Mouse (Mus musculus) stomach, embryonic 15.5 days (tissue): ENCODE results near the gene Mbnl1. TPM values are rescaled to one million over a fixed set of nuclear protein-coding genes. Genes with fewer than 3 reads are reported as not detected.

Experiments used
- ATAC-seq: fragments of 200-750 bp; cut with Nextera tagmentation; 2 replicates; pipeline ENCODE4 v1.8.0; 2017; ENCODE audit warnings: low read depth, moderate number of reproducible peaks, moderate TSS enrichment; ENCODE audit not compliant: insufficient read depth, low FRiP score
- H3K27ac ChIP-seq: fragments of 300-500 bp; sonication (generic); 2 replicates; pipeline ENCODE4 v1.5.1; 2015; ENCODE audit warnings: mild to moderate bottlenecking, inconsistent platforms
- H3K27me3 ChIP-seq: fragments of 300-500 bp; sonication (generic); replicated peaks from 2 replicates; pipeline ENCODE4 v1.6.1; 2015; ENCODE audit warnings: inconsistent platforms
- H3K36me3 ChIP-seq: fragments of 300-500 bp; sonication (generic); 2 replicates; pipeline ENCODE4 v1.6.1; 2015; ENCODE audit warnings: inconsistent platforms
- H3K4me1 ChIP-seq: fragments of 300-500 bp; sonication (generic); 2 replicates; pipeline ENCODE4 v1.6.1; 2015; ENCODE audit warnings: inconsistent platforms
- H3K4me2 ChIP-seq: fragments of 300-500 bp; sonication (generic); 2 replicates; pipeline ENCODE4 v1.6.1; 2015; ENCODE audit warnings: mild to moderate bottlenecking, inconsistent platforms
- H3K4me3 ChIP-seq: fragments of 300-500 bp; sonication (generic); replicated peaks from 2 replicates; pipeline ENCODE4 v1.5.1; 2015; ENCODE audit warnings: inconsistent platforms
- H3K9ac ChIP-seq: fragments of 300-500 bp; sonication (generic); 2 replicates; pipeline ENCODE4 v1.6.1; 2015; ENCODE audit warnings: inconsistent platforms
- H3K9me3 ChIP-seq: fragments of 300-500 bp; sonication (generic); 2 replicates; pipeline ENCODE4 v1.6.1; 2016; ENCODE audit warnings: inconsistent platforms
- WGBS: fragments of 180-500 bp; shearing (Covaris S2); methylation state at CpG from one replicate; pipeline ENCODE4 v1.1.7; 2015; 5-methylcytosine and 5-hydroxymethylcytosine counted together
- polyA plus RNA-seq: library from polyadenylated mRNA; unstranded; fragments of >200 nt; fragmentation: Nextera tagmentation; extraction: Ambion mirVana; gene quantifications from 2 replicates; pipeline ENCODE4 v1.2.1, GENCODE M21; 2015

Gene Mbnl1
- polyA plus RNA-seq, 1 experiment from 2014 or later: 107 TPM

GRCm38 (mm10) chr3:60507496-60507895 lies 34.9 kb downstream of the Mbnl1 start:
- no peak overlapping the region for H3K9ac ChIP-seq
- WGBS: 90% methylated on average over 3 of the region's 3 CpGs
- no peak overlapping the region for H3K4me3 ChIP-seq
- H3K9me3 ChIP-seq: no peaks in the 10 kb centered on the region
- H3K4me2 ChIP-seq: no peak overlapping the region
- ATAC-seq: no peak
- no peaks in the 10 kb centered on the region for H3K27me3 ChIP-seq
- no peak overlapping the region for H3K27ac ChIP-seq
- peaks cover 5% of the 10 kb centered on the region; the same call in 1 of the 2 replicates for H3K4me1 ChIP-seq
- no peaks in the 10 kb centered on the region for H3K36me3 ChIP-seq

GRCm38 (mm10) chr3:60507979-60508378 lies 35.3 kb downstream of the Mbnl1 start:
- H3K4me3 ChIP-seq: no peak overlapping the region
- no peaks in the 10 kb centered on the region for H3K27me3 ChIP-seq
- H3K4me2 ChIP-seq: no peak overlapping the region
- H3K27ac ChIP-seq: no peak overlapping the region
- H3K9me3 ChIP-seq: no peaks in the 10 kb centered on the region
- peaks cover 5% of the 10 kb centered on the region; the same call in 1 of the 2 replicates for H3K4me1 ChIP-seq
- no peak for ATAC-seq
- H3K36me3 ChIP-seq: no peaks in the 10 kb centered on the region
- no peak overlapping the region for H3K9ac ChIP-seq
- WGBS: 96% methylated on average over 2 of the region's 2 CpGs

DNA sequence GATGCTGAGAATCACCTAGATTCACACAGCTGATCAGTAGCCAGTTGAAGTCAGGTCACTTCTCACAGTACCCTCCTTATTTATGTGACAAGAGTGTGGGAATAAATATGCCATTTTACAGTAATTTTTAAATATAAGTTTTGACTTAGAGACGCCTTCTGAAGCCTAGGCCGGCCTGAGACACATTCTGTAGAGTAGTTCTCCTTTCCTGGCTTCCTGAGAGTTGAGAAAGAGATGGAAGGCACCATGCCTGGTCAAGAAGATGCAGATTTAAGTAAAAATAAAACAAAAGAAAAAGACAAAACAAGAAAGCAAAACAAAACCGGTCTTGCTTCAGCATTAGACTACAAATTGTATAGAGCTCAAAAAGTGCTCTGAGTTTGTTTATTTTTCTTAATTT lies 38.6 kb downstream of the Mbnl1 start:
- Histone ChIP-seq H3K4me1 (peaks cover 5% of the 10 kb centered on the region; the same call in 1 of the 2 replicates), H3K27me3 (no peaks in the 10 kb centered on the region), H3K27ac (no peak overlapping the region), H3K4me2 (no peak overlapping the region), H3K36me3 (no peaks in the 10 kb centered on the region), H3K9ac (no peak overlapping the region), H3K9me3 (no peaks in the 10 kb centered on the region), H3K4me3 (no peak overlapping the region)
- 88% methylated on average over 3 of the region's 3 CpGs for WGBS
- ATAC-seq: no peak

GRCm38 (mm10) chr3:60513337-60513736 lies 40.7 kb downstream of the Mbnl1 start:
- WGBS: 47% methylated on average over 7 of the region's 7 CpGs
- Histone ChIP-seq H3K4me1 (peaks cover 8% of the 10 kb centered on the region), H3K27me3 (no peaks in the 10 kb centered on the region), H3K9me3 (no peaks in the 10 kb centered on the region), H3K4me2 (no peak overlapping the region), H3K36me3 (no peaks in the 10 kb centered on the region), H3K9ac (no peak overlapping the region), H3K4me3 (no peak overlapping the region), H3K27ac (no peak overlapping the region)
- no peak for ATAC-seq

DNA sequence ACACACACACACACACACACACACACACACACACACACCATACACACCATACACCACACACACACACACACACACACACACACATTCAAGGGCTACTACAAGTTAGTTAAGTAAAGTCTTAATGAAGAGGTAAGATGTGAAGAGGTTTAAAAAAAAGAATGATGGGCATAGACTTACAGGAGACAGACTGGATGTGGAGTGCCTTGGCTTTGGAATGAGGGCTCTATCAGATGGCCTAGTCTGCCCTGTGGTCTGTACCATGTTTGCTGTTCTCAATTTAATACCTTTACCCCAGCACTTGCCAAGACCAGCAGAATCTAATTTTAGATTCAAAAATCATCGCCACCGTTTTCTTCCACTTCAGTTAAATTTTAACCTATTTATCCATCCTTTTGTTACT lies 41.1 kb downstream of the Mbnl1 start:
- WGBS: 57% methylated on average over 2 of the region's 2 CpGs
- peaks cover 8% of the 10 kb centered on the region for H3K4me1 ChIP-seq
- H3K9me3 ChIP-seq: no peaks in the 10 kb centered on the region
- H3K27ac ChIP-seq: no peak overlapping the region
- no peak overlapping the region for H3K4me2 ChIP-seq
- H3K36me3 ChIP-seq: no peaks in the 10 kb centered on the region
- H3K4me3 ChIP-seq: no peak overlapping the region
- no peaks in the 10 kb centered on the region for H3K27me3 ChIP-seq
- H3K9ac ChIP-seq: no peak overlapping the region
- ATAC-seq: no peak

DNA sequence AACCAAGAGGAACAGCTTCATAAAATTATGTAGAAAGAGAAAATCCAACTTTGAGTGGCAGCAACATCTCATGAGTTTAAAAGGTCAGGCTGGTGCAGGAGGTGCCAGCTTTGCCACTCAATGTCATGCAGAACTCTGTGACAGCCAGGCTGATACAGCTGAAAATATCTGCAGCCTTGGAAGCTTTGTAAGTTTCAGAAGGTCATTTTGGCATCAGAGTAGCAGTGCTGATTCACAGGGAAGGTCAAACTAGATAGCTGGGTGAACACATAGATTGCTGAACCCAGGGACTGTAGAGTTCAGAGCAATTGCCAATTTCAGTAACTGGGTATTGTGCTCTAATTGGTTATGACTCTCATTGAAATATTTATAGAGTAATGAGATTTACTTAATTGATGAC lies 42.8 kb downstream of the Mbnl1 start:
- H3K4me3 ChIP-seq: no peak overlapping the region
- H3K27ac ChIP-seq: no peak overlapping the region
- no peak overlapping the region for H3K4me2 ChIP-seq
- H3K9me3 ChIP-seq: no peaks in the 10 kb centered on the region
- no peak overlapping the region for H3K9ac ChIP-seq
- ATAC-seq: no peak
- H3K27me3 ChIP-seq: no peaks in the 10 kb centered on the region
- no peaks in the 10 kb centered on the region for H3K36me3 ChIP-seq
- H3K4me1 ChIP-seq: peaks cover 8% of the 10 kb centered on the region

DNA sequence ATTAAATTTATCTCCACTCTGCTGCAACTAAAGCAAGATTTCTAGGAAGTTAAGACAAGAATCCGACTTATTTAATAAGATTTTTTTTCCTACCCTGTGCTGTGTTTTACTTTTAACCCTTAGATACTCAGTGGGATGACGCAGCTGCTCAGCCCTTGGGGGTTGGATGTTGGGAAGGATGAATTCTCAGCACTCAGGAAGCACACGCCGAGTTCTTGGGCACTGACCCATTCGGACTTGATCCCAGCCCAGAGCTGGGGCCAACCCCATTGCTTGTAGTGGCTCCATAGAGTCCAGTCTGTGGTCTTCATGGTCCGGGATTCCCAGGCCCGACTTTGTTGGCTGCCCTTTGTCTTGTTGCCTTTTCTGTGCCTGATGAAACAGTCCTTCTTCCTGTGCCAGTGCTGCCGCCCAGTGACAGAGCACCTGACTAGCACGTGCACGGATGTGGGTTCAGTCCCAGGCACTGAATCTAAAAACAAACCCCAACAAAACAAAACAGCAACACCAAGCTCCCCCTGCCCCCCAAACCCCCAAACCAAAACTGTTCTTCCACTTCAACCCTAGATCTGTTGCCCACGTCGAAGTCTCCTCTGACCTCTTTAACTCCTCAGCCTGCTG lies 43.5 kb downstream of the Mbnl1 start:
- H3K4me1 ChIP-seq: peaks cover 8% of the 10 kb centered on the region
- no peaks in the 10 kb centered on the region for H3K9me3 ChIP-seq
- peak; percentile 22; the same call in 1 of the 2 replicates for ATAC-seq
- H3K4me3 ChIP-seq: no peak overlapping the region
- H3K9ac ChIP-seq: no peak overlapping the region
- no peak overlapping the region for H3K27ac ChIP-seq
- H3K4me2 ChIP-seq: no peak overlapping the region
- 40% methylated on average over 12 of the region's 12 CpGs for WGBS
- H3K36me3 ChIP-seq: no peaks in the 10 kb centered on the region
- no peaks in the 10 kb centered on the region for H3K27me3 ChIP-seq

- H3K27ac ChIP-seq: no peak overlapping the region
- peaks cover 8% of the 10 kb centered on the region for H3K4me1 ChIP-seq
- ATAC-seq: no peak
- no peaks in the 10 kb centered on the region for H3K9me3 ChIP-seq
- H3K36me3 ChIP-seq: no peaks in the 10 kb centered on the region
- 53% methylated on average over 3 of the region's 3 CpGs for WGBS
- no peak overlapping the region for H3K4me2 ChIP-seq
- no peaks in the 10 kb centered on the region for H3K27me3 ChIP-seq
- no peak overlapping the region for H3K4me3 ChIP-seq
- no peak overlapping the region for H3K9ac ChIP-seq
These were observed 44.7 kb downstream of the Mbnl1 start for GRCm38 (mm10) chr3:60517234-60517787.

DNA sequence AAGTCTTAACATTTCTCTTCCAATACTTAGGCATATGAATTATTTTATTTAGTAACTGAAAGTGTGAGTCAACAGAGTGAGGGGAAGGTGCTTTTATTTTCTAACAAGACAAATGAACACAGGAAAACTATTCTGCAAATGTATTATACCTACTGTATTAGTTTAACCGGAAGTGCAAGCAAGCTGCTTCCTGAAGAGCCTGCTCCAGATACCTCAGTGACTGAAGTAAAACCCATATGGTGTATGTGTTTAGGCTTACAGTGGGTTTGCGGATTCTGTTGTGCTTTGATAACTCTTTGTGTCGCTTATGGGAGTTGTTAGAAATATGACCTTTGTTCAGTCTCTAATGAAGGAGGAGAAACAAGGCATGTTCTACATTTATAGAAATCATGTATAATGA lies 46.7 kb downstream of the Mbnl1 start:
- no peaks in the 10 kb centered on the region for H3K9me3 ChIP-seq
- no peaks in the 10 kb centered on the region for H3K27me3 ChIP-seq
- WGBS: 71% methylated on average over 3 of the region's 3 CpGs
- H3K27ac ChIP-seq: no peak overlapping the region
- H3K4me2 ChIP-seq: no peak overlapping the region
- no peak overlapping the region for H3K4me3 ChIP-seq
- H3K36me3 ChIP-seq: no peaks in the 10 kb centered on the region
- no peak overlapping the region for H3K9ac ChIP-seq
- ATAC-seq: no peak
- peaks cover 8% of the 10 kb centered on the region for H3K4me1 ChIP-seq

- Histone ChIP-seq H3K9ac (no peak overlapping the region), H3K27me3 (no peaks in the 10 kb centered on the region), H3K4me2 (no peak overlapping the region), H3K4me3 (no peak overlapping the region), H3K27ac (no peak overlapping the region), H3K4me1 (peaks cover 13% of the 10 kb centered on the region; the same call in 1 of the 2 replicates), H3K36me3 (no peaks in the 10 kb centered on the region), H3K9me3 (no peaks in the 10 kb centered on the region)
- no peak for ATAC-seq
- 86% methylated on average over 1 of the region's 1 CpGs for WGBS
These were observed 51.5 kb downstream of the Mbnl1 start for GRCm38 (mm10) chr3:60524127-60524526.

GRCm38 (mm10) chr3:60531286-60531685 lies 58.7 kb downstream of the Mbnl1 start:
- 63% methylated on average over 5 of the region's 5 CpGs for WGBS
- no peak overlapping the region for H3K4me2 ChIP-seq
- no peak overlapping the region for H3K27ac ChIP-seq
- no peak for ATAC-seq
- H3K36me3 ChIP-seq: no peaks in the 10 kb centered on the region
- H3K9ac ChIP-seq: no peak overlapping the region
- no peaks in the 10 kb centered on the region for H3K9me3 ChIP-seq
- peaks cover 16% of the 10 kb centered on the region; the same call in 1 of the 2 replicates for H3K4me1 ChIP-seq
- no peaks in the 10 kb centered on the region for H3K27me3 ChIP-seq
- H3K4me3 ChIP-seq: no peak overlapping the region

DNA sequence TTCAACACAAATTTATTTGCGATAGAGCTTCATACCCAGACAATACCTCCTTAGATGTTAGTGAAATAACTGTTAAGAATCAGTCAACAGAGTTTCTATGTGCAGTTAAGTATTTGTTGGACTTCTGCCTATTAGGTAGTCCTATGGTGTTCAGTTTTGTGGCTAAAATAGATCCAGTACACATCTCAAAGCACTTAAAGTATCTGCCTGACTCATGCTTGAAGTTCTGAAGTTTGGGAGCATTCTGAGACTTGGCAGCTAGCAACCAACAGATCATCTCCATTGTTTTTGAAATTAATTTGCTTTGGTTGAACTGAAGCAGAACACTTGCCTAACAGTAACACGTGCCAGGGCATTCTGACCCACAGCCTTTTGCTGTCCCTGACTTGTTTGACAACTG lies 59.2 kb downstream of the Mbnl1 start:
- WGBS: 62% methylated on average over 2 of the region's 2 CpGs
- Histone ChIP-seq H3K4me2 (no peak overlapping the region), H3K27me3 (no peaks in the 10 kb centered on the region), H3K9ac (no peak overlapping the region), H3K4me3 (no peak overlapping the region), H3K4me1 (peaks cover 16% of the 10 kb centered on the region; the same call in 1 of the 2 replicates), H3K36me3 (no peaks in the 10 kb centered on the region), H3K9me3 (no peaks in the 10 kb centered on the region), H3K27ac (no peak overlapping the region)
- no peak for ATAC-seq
